Mouse (Mus musculus): ENCODE data around the gene Surf2. TPM values are rescaled to one million over a fixed set of nuclear protein-coding genes. Genes with fewer than 3 reads are reported as not detected.

The Surf2 gene
- total and polyA plus RNA-seq, 2 experiments = 10.3 to 14.5 TPM

DNA sequence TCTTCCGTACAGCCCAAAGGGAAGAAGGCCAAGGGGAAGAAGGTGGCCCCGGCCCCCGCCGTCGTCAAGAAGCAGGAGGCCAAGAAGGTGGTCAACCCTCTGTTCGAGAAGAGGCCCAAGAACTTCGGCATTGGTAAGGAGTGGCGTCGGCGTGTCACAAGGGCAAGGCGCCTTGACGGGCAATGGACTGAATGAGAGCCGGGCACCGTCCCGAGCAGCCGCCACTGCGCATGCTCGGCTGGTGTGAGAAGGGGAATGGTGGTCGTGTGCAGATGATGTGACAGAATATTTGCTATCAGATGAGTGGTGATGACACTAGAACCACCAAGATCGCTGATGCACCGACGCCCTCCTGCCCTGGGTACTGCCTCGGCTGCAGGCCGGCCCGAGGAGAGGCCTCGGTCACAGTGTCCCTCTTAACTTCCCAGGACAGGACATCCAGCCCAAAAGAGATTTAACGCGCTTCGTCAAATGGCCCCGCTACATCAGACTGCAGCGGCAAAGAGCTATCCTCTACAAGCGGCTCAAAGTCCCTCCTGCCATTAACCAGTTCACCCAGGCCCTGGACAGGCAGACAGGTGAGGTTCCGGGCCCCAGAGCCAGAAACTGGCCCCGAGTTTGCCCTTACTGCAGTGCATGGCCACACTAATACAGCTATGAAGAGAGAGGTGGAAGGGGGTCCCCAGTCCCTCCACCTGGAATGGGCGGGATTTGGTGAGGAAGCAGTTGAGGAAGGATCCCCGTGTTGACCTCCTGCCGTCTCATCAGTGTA lies 5.0 kb upstream of the Surf2 start:
- peak overlapping the region; percentile 55 for H3K27ac ChIP-seq (replicated peaks; ENCODE audit: insufficient read depth, low read depth, low read length)
- H3K4me3 ChIP-seq (ENCODE audit: insufficient read depth, low read depth, low read length) = peak overlapping the region; percentile 96
- DNase-seq (ENCODE audit: extremely low read depth, low read depth, low spot score) = no peak
- peaks cover 20% of the 10 kb centered on the region for H3K36me3 ChIP-seq (ENCODE audit: control insufficient read depth, insufficient read depth, low read length)
- H3K9ac ChIP-seq (ENCODE audit: low read depth, low read length) = peak overlapping the region; percentile 94
- peaks cover 23% of the 10 kb centered on the region for H3K79me2 ChIP-seq (ENCODE audit: control insufficient read depth, insufficient read depth, low read length)
- peaks cover 21% of the 10 kb centered on the region for H3K4me1 ChIP-seq (ENCODE audit: control insufficient read depth, insufficient read depth, low read length)
- TF ChIP-seq CTCF (IDR thresholded peaks at IDR 0.05; ENCODE audit: low read depth, low read length) (no peak), POLR2A (IDR thresholded peaks at IDR 0.05; ENCODE audit: extremely low read depth, insufficient read depth, low read length) (no peak)
- no peaks in the 10 kb centered on the region for H3K27me3 ChIP-seq (ENCODE audit: control insufficient read depth, insufficient read depth, low read length)
- WGBS = under 1% methylated on average over 37 of the region's 37 CpGs

DNA sequence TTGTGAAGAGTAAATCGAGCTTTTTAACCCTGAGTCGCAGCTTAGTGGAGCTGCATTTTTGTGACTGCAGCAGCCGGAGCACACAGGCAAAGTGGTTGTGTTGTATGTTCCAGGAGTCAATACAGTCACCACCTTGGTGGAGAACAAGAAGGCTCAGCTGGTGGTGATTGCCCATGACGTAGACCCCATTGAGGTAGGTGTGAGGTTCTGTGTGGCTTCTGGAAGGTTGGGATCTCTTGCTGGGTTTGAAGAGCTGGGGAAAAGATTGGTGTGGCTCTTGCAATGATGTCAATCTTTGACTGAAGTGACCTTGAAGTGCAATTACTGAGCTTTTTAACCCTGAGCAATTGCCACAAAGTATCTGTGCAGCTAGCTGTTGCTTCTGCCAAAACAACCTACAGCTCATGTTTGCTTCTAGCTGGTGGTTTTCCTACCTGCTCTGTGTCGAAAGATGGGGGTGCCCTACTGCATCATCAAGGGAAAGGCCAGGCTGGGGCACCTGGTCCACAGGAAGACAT lies 3.9 kb upstream of the Surf2 start:
- no peak for DNase-seq (ENCODE audit: extremely low read depth, low read depth, low spot score)
- Histone ChIP-seq H3K9ac (ENCODE audit: low read depth, low read length) (peak overlapping the region; percentile 94), H3K4me3 (ENCODE audit: insufficient read depth, low read depth, low read length) (no peak overlapping the region), H3K36me3 (ENCODE audit: control insufficient read depth, insufficient read depth, low read length) (peaks cover 20% of the 10 kb centered on the region), H3K27ac (replicated peaks; ENCODE audit: insufficient read depth, low read depth, low read length) (no peak overlapping the region), H3K27me3 (ENCODE audit: control insufficient read depth, insufficient read depth, low read length) (no peaks in the 10 kb centered on the region), H3K79me2 (ENCODE audit: control insufficient read depth, insufficient read depth, low read length) (peaks cover 23% of the 10 kb centered on the region), H3K4me1 (ENCODE audit: control insufficient read depth, insufficient read depth, low read length) (peaks cover 27% of the 10 kb centered on the region)
- WGBS = 57% methylated on average over 5 of the region's 5 CpGs
- TF ChIP-seq CTCF (IDR thresholded peaks at IDR 0.05; ENCODE audit: low read depth, low read length) (no peak), POLR2A (IDR thresholded peaks at IDR 0.05; ENCODE audit: extremely low read depth, insufficient read depth, low read length) (no peak)

DNA sequence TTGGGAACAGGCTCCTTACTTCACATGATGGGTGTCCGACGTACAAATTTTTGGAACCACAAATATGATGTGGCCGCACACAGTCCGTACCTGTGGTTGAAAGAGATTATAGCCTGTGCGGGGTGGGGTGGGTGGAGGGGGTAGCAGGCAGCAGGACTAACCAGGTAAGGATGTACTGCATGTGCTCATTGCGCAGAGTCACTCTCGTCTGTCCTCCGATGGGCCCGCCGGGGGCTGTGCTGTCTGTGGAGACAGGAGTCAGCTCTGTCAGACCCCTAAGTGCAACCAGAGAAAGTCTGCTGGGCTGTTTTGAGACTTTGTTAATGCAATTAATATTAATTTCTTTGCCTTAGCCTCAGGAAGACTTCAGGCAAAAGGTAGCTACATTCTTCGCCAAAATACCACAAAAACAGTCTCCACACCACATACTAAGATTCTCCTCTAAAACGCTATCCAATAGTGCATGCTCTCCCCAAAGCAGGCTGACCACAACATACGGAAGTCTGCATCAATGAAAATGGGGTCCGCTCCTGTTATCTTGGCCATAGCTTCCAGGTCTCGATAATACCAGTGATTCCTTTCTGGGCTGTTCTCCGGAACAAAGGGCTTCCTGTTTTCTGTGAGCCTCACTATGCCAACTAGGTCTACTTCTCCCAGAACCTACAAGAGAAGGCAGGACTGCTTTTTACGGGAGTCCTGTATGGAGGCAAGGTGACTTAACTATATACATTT lies 2.6 kb upstream of the Surf2 start:
- WGBS = 85% methylated on average over 17 of the region's 17 CpGs
- no peak overlapping the region for H3K27ac ChIP-seq (replicated peaks; ENCODE audit: insufficient read depth, low read depth, low read length)
- H3K36me3 ChIP-seq (ENCODE audit: control insufficient read depth, insufficient read depth, low read length) = peaks cover 20% of the 10 kb centered on the region
- H3K4me1 ChIP-seq (ENCODE audit: control insufficient read depth, insufficient read depth, low read length) = peaks cover 35% of the 10 kb centered on the region
- no peaks in the 10 kb centered on the region for H3K27me3 ChIP-seq (ENCODE audit: control insufficient read depth, insufficient read depth, low read length)
- no peak for DNase-seq (ENCODE audit: extremely low read depth, low read depth, low spot score)
- H3K4me3 ChIP-seq (ENCODE audit: insufficient read depth, low read depth, low read length) = no peak overlapping the region
- H3K79me2 ChIP-seq (ENCODE audit: control insufficient read depth, insufficient read depth, low read length) = peaks cover 25% of the 10 kb centered on the region
- TF ChIP-seq POLR2A (IDR thresholded peaks at IDR 0.05; ENCODE audit: extremely low read depth, insufficient read depth, low read length) (no peak), CTCF (IDR thresholded peaks at IDR 0.05; ENCODE audit: low read depth, low read length) (no peak)
- H3K9ac ChIP-seq (ENCODE audit: low read depth, low read length) = no peak overlapping the region

DNA sequence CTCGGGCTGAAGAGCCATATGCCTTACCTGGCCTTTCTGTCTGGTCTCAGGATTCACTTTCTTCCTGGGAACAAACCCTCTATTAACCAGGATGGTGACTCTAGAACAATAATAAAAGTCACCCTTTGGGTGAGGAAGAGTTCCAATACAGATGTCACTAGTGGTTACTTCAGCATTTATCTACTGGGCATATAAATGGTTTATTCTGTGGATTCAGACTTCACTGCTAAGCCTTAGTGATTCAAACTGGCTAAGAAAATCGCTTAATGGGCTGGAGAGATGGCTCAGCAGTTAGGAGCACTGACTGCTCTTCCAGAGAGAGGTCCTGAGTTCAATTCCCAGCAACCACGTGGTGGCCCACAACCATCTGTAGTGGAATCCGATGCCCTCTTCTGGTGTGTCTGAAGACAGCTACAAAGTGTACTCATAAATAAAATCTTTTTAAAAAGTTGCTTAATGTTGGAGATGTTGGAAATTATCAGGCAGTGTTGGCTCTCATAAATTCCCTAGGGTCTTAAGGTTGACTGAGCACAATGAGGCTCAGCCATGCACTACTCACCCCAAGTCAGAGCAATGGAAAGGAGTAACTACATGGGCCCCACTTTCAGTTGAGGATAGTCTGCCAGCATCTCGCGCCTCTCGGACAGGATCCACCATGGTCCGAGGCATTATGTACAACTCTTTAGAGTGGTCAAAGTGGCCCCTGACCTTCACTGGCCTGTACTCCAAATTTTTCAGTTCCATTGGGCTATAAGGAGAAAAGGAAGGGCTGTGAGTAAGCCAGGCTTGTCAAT lies 1.8 kb upstream of the Surf2 start:
- Histone ChIP-seq H3K4me3 (ENCODE audit: insufficient read depth, low read depth, low read length) (no peak overlapping the region), H3K36me3 (ENCODE audit: control insufficient read depth, insufficient read depth, low read length) (peaks cover 28% of the 10 kb centered on the region), H3K4me1 (ENCODE audit: control insufficient read depth, insufficient read depth, low read length) (peaks cover 29% of the 10 kb centered on the region), H3K79me2 (ENCODE audit: control insufficient read depth, insufficient read depth, low read length) (peaks cover 18% of the 10 kb centered on the region), H3K27ac (replicated peaks; ENCODE audit: insufficient read depth, low read depth, low read length) (no peak overlapping the region), H3K27me3 (ENCODE audit: control insufficient read depth, insufficient read depth, low read length) (no peaks in the 10 kb centered on the region), H3K9ac (ENCODE audit: low read depth, low read length) (no peak overlapping the region)
- 63% methylated on average over 8 of the region's 8 CpGs for WGBS
- no peak for TF ChIP-seq CTCF (IDR thresholded peaks at IDR 0.05; ENCODE audit: low read depth, low read length)
- TF ChIP-seq POLR2A (IDR thresholded peaks at IDR 0.05; ENCODE audit: extremely low read depth, insufficient read depth, low read length) = no peak
- no peak for DNase-seq (ENCODE audit: extremely low read depth, low read depth, low spot score)

- Histone ChIP-seq H3K4me3 (ENCODE audit: insufficient read depth, low read depth, low read length) (peak overlapping the region; percentile 66), H3K4me1 (ENCODE audit: control insufficient read depth, insufficient read depth, low read length) (peaks cover 31% of the 10 kb centered on the region), H3K9ac (ENCODE audit: low read depth, low read length) (peak overlapping the region; percentile 65), H3K27ac (replicated peaks; ENCODE audit: insufficient read depth, low read depth, low read length) (peak overlapping the region; percentile 59), H3K36me3 (ENCODE audit: control insufficient read depth, insufficient read depth, low read length) (peaks cover 41% of the 10 kb centered on the region), H3K27me3 (ENCODE audit: control insufficient read depth, insufficient read depth, low read length) (no peaks in the 10 kb centered on the region), H3K79me2 (ENCODE audit: control insufficient read depth, insufficient read depth, low read length) (peaks cover 11% of the 10 kb centered on the region; the same call in 1 of the 2 replicates)
- DNase-seq (ENCODE audit: extremely low read depth, low read depth, low spot score) = peak; percentile 46
- WGBS = 0% methylated on average over 13 of the region's 13 CpGs
- no peak for TF ChIP-seq CTCF (IDR thresholded peaks at IDR 0.05; ENCODE audit: low read depth, low read length)
- no peak for TF ChIP-seq POLR2A (IDR thresholded peaks at IDR 0.05; ENCODE audit: extremely low read depth, insufficient read depth, low read length)
Measured at GRCm38 (mm10) chr2:26916738-26917137, 571 bp downstream of the Surf2 start.
